Mouse (Mus musculus) kidney, adult 11 months (tissue): ENCODE data around the gene Plekhh3.
"Not testable (repeated sequence)": the region's sequence is repeated elsewhere in the genome, so short reads cannot be mapped to it uniquely, and the experiment has no call there.

Source experiments
- DNase-seq: peaks from one replicate; pipeline ENCODE4 v3.0.0; 2022

The Plekhh3 gene

DNA sequence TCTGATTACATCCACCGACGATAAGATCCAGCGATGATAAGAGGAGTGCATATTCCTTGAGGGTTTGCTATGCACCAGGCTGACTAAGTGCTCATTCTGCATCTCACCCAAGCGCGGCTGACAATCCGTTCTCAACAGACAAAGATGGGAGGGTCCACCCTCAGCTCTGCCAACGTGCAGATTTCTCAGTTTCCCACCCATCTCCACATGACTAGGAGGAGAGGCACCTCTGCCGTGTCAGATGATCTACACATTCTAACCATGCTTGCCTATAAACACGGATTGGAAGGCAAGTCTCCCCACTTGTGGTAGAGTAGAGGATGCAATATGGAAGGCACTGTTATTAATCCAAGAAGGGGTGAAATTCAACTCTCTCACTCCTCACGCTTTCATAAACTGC lies 22.4 kb downstream of the Plekhh3 start:
- no peak for DNase-seq

DNA sequence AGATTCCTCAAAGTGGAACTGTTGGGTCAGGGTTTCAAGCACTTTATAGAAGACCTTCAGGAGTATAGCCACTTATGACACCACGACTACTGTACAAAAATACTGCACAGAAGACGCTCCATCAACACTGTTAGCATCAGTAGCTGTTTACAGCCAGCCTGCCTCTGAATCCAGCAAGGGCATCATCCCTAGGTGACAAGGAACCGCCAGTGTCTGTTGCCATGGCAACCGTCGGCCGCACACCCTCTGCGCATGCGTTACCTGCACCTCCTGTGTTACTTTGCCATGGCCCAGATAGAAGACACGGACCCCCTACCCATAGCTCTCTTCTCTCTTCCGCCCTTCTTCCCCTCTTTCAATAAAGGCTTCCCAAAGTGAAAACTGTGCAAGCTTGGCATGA lies 24.8 kb downstream of the Plekhh3 start:
- DNase-seq, result no peak

DNA sequence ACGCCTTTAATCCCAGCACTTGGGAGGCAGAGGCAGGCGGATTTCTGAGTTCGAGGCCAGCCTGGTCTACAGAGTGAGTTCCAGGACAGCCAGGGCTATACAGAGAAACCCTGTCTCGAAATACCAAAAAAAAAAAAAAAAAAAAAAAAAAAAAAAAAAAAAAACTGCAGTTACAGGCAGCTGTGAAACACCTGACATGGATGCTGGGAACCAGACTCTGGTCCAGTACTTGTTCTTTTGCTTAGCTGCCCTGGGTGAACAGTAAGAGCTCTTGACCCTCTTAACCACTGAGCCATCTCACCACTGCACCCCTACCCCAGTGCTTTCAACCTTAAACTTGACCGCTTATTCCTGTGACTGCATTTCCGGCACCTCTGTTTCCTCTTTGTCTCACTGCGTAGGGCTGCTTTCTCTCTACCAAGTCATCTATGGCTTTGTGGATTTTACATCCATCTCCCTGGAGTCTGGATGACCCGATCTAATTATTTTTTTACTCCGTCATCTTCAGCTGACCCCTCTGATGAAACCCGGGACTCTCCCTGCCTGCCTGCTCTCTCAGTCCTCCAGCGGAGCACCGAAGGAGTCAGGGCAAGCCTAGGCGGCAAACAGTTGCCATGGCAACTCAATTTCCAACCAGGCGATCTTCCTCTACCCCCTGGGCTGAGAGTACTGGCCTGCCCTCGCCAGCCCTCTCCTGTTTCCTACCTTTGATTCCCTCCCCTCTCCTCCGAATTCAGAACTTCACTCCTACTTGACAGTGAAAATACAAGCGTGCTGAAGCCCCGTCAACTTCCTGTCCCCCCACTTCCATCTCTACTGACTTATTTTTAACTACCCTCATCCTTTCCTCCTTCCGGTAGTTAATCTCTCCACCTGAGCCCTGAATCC lies 27.6 kb downstream of the Plekhh3 start:
- DNase-seq, result no peak

DNA sequence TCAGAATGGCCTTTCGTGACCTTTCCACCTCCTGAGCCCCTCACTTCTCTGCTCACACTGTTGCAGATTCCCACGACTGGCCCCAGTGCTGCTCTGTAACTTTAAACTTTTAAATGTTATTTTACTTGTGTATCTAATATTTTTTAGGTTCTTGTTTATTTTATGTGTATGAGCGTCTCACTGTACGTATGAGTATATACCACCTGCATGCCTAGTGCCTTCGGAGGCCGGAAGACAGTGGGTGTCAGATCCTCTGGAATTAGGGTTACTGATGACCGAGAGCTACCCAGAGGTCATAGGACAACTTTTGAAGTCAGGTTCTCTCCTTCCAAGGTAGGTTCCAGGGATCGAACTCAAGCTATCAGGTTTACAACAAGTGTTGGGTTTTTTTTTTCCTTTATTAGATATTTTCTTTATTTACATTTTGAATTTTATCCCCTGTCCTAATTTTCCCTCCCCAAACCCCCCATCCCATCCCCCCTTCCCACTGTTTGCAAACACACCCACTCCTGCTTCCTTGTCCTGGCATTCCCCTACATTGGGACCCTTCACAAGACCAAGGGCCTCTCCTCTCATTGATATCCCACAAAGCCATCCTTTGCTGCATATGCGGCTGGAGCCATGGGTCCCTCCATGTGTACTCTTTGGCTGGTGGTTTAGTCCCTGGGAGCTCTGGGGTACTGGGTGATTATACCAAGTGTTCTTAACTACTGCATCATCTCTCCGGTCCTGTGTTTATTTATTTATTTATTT lies 28.8 kb downstream of the Plekhh3 start:
- DNase-seq, result no peak

DNA sequence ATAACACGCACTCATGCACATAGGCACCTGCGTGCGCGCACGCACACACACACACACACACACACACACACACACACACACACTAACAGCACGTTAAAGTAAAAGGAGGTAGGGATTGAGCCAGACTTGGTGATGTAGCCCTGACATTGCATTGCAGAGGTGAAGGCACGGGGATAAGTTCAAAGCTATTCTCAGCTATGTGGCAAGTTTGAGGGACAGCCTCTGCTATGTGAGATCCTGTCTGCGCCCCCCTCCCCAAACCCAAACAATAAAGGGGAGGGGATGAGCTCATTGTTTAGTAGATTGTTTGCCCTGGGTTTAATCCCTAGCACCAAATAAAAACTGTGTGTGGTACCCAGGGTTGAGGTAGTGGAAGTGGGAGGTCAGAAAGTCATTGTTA lies 30.1 kb downstream of the Plekhh3 start:
- no peak for DNase-seq

DNA sequence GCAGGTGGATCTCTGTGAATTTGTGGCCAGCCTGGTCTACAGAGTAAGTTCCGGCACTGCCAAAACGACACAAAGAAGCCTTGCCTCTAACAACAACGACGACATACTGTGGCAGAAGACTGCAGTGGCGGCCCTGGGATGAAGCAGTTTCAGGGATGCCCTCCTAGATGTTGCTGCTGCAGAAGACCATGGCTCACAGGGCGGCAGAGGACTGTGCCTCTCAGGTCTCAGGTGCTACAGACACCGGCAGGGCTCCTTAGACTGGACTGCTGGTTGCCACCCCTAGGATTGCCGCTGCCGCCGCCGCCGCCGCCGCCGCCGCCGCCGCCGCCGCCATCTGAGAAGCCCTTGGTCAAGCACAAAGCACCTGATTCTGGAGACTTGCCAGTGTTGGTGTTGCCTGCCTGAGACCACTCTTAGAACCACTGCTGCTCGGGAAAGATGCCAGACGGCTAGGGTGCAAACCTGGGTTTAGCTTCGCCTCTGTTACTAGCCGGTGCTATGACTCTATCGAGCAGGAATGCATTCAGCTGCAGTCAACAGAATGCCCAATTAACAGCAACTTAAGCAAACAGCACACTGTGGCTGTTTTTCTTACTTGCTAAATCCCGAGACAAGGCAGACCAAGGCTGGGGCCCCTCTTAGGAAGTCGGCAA lies 30.9 kb downstream of the Plekhh3 start:
- no peak for DNase-seq

- peak; percentile 74 for DNase-seq
Observed at GRCm38 (mm10) chr11:101138536-101139181, 32.5 kb downstream of the Plekhh3 start.

DNA sequence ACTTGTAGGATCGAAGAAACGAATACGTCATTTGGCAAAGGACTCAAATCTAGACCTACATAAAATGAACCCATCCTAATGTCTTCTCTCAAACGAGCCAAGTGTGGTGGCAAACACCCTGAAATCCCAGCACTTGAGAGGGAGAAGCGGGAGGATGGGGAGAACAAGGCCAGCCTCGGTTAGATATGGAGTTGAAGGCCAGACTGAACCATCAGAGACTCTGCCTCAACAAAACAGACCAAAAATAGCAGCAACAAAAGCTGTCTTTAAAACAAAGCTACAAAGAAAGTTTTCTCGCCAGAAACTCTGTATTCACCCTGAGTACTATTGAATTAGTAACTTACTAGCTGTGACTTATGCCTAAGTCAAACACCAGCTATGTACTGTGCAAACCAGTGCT lies 34.2 kb downstream of the Plekhh3 start:
- no peak for DNase-seq

DNA sequence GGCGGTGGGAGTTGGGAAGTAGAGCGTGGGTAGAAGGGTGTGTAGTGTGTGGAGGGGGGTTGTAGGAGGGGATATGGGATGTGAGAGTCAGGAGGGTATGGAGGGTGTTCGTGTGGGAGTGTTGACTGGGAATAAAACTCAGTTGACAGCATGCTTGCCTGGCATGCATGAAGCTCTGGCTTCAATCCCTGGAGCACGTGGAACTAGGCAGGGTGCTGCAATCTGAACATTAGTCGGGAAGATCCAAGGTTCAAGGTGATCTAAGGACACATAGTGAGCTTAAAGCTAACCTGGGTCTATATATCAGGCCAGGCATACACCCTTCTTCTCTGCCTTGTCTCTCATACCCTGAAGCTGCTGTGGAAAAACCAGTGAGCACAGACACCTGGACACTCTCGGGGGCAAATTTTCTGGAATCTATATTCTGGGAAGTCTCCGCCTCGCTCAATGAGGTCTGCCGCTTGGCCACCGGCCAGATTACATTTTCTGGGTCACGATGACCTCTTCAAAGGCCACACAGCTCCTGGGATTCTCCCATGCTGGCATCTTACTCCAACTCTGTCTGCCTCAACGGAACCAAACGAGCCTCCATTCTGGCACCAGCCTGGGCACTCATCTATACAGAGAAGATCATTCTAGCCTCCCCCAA lies 36.8 kb downstream of the Plekhh3 start:
- DNase-seq, result no peak

- DNase-seq, result peak; percentile 29
Observed at GRCm38 (mm10) chr11:101133037-101133436, 38.1 kb downstream of the Plekhh3 start.

DNA sequence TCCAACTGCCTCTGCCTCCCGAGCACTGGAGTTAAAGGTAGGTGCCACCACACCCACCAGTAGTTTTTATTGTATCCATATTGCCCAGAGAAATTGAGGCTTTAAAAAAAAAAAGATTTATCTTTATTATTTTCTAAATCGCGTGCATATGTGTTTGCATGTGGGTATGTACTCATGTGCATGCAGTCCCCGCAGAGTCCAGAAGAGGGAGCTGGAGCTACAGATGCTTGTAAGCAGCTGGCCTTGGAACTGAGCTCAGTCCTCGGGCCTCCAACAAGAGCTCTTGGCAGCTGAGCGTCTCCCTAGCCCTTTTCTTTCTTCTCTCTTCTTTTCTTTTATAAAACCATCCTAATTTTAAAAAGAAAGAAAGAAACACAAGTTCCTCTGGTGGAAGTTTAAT lies 39.5 kb downstream of the Plekhh3 start:
- no peak for DNase-seq

- no peak for DNase-seq
Observed at GRCm38 (mm10) chr11:101131187-101131586, 40.0 kb downstream of the Plekhh3 start.

DNA sequence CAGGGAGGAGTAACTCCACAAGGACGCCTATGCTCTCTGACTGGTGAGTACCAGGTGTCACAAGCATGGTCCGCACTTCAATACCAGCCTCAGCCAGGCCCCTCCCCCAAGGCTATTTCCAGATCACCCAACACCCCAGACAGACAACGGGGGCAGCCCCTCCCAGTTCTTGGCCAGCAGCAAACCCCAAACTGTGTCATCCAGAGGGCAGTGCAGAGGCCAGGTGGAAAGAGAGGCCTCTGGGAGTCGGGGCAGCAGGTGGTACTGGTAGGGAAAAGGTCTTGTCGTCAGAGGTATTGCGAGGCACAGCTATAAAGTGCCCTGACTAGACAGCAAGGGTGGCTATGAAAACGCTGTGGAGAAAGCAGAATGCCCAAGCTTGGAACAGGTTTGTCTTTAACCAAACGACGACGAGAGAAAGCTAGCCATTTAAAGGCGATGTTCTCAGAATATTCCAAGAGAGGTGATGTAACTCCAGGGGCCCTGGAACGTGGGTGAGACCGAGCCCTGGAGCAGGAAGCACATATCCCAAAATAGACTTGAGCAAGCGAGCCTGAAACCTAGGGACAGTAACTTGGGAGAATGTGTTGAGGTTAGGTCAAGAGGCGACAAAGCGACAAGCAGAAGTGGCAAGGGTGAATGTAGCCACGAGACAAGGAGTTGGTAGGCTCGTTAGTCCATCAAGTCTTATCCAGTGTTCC lies 40.9 kb downstream of the Plekhh3 start:
- DNase-seq, result no peak

DNA sequence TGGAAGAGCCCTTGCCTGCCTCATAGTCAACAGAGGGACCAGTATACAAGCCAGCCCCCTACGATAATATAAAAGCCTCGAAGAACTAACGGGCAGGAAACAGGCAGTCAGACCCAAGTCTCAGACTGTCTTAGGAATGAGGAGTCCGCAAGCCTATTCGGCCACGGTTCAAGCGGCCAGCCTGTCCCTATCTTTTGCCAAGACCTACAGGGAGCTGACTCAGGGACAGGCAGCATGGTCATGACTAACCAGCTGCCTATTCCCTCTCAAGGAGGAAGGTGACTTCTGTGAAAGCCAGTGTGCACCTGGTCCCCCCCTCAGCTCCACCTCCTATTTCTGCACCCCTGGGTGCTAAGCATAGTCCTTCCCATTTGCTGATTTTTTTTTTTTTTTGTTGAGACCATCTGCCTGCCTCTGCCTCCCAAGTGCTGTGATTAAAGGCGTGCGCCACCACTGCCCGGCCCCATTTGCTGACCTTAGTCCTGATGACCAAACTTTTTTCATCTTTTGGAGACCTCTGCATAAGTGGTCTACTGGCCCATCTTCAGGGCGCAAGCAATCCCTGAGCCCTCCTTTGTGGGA lies 42.1 kb downstream of the Plekhh3 start:
- DNase-seq, result no peak

DNA sequence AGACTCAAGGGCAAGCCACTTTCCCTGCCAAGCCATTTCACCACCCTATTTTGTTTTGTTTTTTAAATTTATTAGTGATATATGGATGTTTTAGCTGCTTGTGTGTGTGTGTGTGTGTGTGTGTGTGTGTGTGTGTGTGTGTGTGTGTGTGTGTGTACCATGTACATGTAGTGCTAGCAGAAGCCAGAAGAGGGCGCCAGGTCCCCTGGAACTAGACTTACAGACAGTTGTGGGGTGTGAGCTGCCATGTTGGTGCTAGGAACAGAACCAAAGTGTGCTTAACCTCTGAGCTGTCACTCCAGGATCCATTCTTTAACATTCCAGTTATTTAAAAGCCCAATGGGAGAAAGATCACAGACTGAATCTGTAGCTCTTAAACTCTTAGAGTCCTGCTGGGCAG lies 44.1 kb downstream of the Plekhh3 start:
- no peak for DNase-seq

DNA sequence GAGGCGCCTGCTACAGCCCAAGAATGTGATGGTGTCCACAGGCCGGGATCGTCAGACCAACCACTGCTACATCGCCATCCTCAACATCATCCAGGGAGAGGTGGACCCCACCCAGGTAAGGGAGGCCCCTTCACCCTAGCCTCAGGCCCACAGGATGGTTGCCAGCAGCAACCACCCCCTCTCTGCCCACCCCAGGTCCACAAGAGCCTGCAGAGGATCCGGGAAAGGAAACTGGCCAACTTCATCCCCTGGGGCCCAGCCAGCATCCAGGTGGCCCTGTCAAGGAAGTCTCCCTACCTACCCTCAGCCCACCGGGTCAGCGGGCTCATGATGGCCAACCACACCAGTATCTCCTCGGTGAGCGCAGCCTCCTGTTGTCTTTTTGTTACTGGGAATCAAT lies 46.1 kb downstream of the Plekhh3 start:
- not testable (repeated sequence) for DNase-seq

DNA sequence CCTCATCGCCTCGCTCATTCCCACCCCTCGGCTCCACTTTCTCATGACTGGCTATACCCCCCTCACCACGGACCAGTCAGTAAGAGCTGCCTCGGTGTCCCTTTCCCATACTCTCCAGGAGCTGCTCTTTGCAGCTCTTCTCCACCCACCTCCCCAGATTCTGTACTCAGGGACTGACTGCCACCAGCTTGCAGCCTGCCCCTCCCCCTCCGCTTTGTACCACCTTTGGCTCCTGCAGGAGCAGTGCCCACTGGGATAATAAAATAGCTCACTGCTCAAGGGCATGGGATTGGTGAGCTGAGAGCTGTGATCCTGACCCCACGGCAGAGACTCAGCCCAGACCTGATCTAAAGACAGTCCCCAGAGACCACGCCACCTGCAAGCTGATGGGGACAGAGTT lies 46.7 kb downstream of the Plekhh3 start:
- not testable (repeated sequence) for DNase-seq

DNA sequence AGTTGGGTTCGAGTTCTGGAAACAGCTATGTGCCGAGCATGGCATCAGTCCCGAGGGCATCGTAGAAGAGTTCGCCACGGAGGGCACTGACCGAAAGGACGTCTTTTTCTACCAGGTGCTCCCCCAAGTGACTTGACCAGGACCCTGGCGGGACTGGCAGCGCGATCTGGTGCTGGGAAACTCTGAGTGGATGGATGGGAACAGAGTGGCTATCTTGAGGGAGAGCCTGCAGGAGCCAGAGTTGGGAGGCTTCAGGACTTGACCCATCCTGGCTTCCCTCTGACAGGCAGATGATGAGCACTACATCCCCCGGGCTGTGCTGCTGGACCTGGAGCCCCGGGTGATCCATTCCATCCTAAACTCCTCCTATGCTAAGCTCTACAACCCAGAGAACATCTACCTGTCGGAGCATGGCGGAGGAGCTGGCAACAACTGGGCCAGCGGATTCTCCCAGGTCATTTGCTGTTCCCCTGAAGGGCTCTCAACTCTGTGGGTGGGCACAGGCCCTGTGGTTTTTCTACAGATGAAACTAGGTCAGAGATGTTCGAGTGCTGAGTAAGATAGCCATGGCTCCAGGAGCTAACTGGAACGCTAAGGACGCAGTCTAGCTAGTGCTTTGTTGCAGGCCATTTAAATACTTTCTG lies 50.5 kb downstream of the Plekhh3 start:
- no peak for DNase-seq

DNA sequence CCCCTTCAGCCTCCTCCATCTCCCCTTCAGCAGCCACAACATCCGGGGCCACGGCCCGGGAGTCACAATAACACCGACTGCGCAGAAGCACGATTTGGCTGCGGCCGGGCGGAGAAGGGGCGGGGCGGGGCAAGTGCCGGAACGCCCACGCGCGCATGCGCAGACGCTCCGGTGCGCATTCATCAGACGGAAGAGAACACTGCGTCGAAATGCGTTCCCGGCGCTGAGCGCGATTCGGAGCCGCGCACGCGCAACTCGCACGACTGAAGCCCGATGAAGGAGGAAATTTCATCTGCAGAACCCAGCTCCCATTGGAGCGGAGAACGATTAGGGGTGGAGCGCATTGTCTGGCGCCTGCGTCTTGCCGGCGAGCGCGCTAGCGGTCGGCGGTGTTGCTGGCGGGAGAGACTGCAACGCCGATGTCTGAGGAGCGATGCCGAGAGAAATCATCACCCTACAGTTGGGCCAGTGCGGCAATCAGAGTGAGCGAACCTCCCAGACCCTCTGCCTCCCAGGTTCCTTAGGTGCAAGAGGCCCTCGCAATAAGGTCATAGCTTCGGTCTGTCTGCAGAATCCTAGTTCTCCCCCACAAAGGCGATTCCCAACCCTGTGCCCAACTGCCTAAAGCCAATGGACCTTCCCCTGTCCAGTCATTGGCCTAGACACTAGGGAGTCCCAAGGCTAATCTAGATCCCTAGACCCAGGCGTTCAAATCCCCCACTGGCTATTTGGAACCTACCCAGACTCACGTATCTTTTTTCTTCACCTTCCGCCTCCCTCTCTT lies 51.2 kb downstream of the Plekhh3 start, which contains the start of the genes Retreg3 and Tubg1:
Gene Retreg3 (minus strand): TSS at position 133 of the 784 bp plus-strand sequence.
Gene Tubg1 (plus strand): TSS at position 178 of the 784 bp plus-strand sequence.
- DNase-seq, result peak; percentile 98
